Mouse (Mus musculus): ENCODE data around the gene Gm266. TPM values are rescaled to one million over a fixed set of nuclear protein-coding genes. Genes with fewer than 3 reads are reported as not detected.
"Not testable (repeated sequence)": the region's sequence is repeated elsewhere in the genome, so short reads cannot be mapped to it uniquely, and the experiment has no call there.

Gene Gm266
- polyA plus RNA-seq, 1 experiment, result not detected

- WGBS, result 98% methylated on average over 9 of the region's 9 CpGs
- no peak for TF ChIP-seq POLR2A (IDR thresholded peaks at IDR 0.05; ENCODE audit: insufficient read depth, low read depth, low read length)
Measured at GRCm38 (mm10) chr12:111518391-111518790, 32.8 kb upstream of the Gm266 start.

GRCm38 (mm10) chr12:111517901-111518300, 32.3 kb upstream of the Gm266 start:
- WGBS, result 76% methylated on average over 4 of the region's 4 CpGs
- Histone ChIP-seq H3K4me3 (ENCODE audit: insufficient read depth, low read depth, low read length) (no peak overlapping the region), H3K4me1 (ENCODE audit: control insufficient read depth, insufficient read depth, low read length) (0 out of 2 replicates have a peak, but pooled peaks cover 13% of the 10 kb centered on the region), H3K27ac (ENCODE audit: insufficient read depth, low read depth, low read length) (no peak overlapping the region)
- TF ChIP-seq CTCF (IDR thresholded peaks at IDR 0.05; ENCODE audit: insufficient read depth, low read depth, low read length) (no peak), POLR2A (IDR thresholded peaks at IDR 0.05; ENCODE audit: insufficient read depth, low read depth, low read length) (no peak)

More at GRCm38 (mm10) chr12:111518391-111518790, 32.8 kb upstream of the Gm266 start:
- Histone ChIP-seq H3K4me3 (ENCODE audit: insufficient read depth, low read depth, low read length) (no peak overlapping the region), H3K4me1 (ENCODE audit: control insufficient read depth, insufficient read depth, low read length) (0 out of 2 replicates have a peak, but pooled peaks cover 13% of the 10 kb centered on the region), H3K27ac (ENCODE audit: insufficient read depth, low read depth, low read length) (no peak overlapping the region)

- no peak for TF ChIP-seq CTCF (IDR thresholded peaks at IDR 0.05; ENCODE audit: insufficient read depth, low read depth, low read length)
- no peak for TF ChIP-seq POLR2A (IDR thresholded peaks at IDR 0.05; ENCODE audit: insufficient read depth, low read depth, low read length)
- WGBS, result 80% methylated on average over 6 of the region's 6 CpGs
- Histone ChIP-seq H3K4me3 (ENCODE audit: insufficient read depth, low read depth, low read length) (no peak overlapping the region), H3K4me1 (ENCODE audit: control insufficient read depth, insufficient read depth, low read length) (0 out of 2 replicates have a peak, but pooled peaks cover 13% of the 10 kb centered on the region), H3K27ac (ENCODE audit: insufficient read depth, low read depth, low read length) (no peak overlapping the region)
Measured at GRCm38 (mm10) chr12:111516826-111517225, 31.2 kb upstream of the Gm266 start.

- TF ChIP-seq CTCF (IDR thresholded peaks at IDR 0.05; ENCODE audit: insufficient read depth, low read depth, low read length) (no peak), POLR2A (IDR thresholded peaks at IDR 0.05; ENCODE audit: insufficient read depth, low read depth, low read length) (no peak)
- Histone ChIP-seq H3K4me3 (ENCODE audit: insufficient read depth, low read depth, low read length) (no peak overlapping the region), H3K27ac (ENCODE audit: insufficient read depth, low read depth, low read length) (no peak overlapping the region), H3K4me1 (ENCODE audit: control insufficient read depth, insufficient read depth, low read length) (0 out of 2 replicates have a peak, but pooled peaks cover 13% of the 10 kb centered on the region)
- 96% methylated on average over 5 of the region's 5 CpGs for WGBS
Measured at GRCm38 (mm10) chr12:111515920-111516319, 30.3 kb upstream of the Gm266 start.

GRCm38 (mm10) chr12:111514874-111515649, 29.4 kb upstream of the Gm266 start:
- TF ChIP-seq CTCF (IDR thresholded peaks at IDR 0.05; ENCODE audit: insufficient read depth, low read depth, low read length) (no peak), POLR2A (IDR thresholded peaks at IDR 0.05; ENCODE audit: insufficient read depth, low read depth, low read length) (no peak)
- Histone ChIP-seq H3K27ac (ENCODE audit: insufficient read depth, low read depth, low read length) (no peak overlapping the region), H3K4me1 (ENCODE audit: control insufficient read depth, insufficient read depth, low read length) (0 out of 2 replicates have a peak, but pooled peaks cover 13% of the 10 kb centered on the region), H3K4me3 (ENCODE audit: insufficient read depth, low read depth, low read length) (no peak overlapping the region)
- WGBS, result 62% methylated on average over 7 of the region's 7 CpGs

- Histone ChIP-seq H3K27ac (ENCODE audit: insufficient read depth, low read depth, low read length) (peak overlapping the region; percentile 12; the same call in 1 of the 2 replicates), H3K4me3 (ENCODE audit: insufficient read depth, low read depth, low read length) (no peak overlapping the region), H3K4me1 (ENCODE audit: control insufficient read depth, insufficient read depth, low read length) (0 out of 2 replicates have a peak, but pooled peaks cover 10% of the 10 kb centered on the region)
- TF ChIP-seq CTCF (IDR thresholded peaks at IDR 0.05; ENCODE audit: insufficient read depth, low read depth, low read length) (no peak), POLR2A (IDR thresholded peaks at IDR 0.05; ENCODE audit: insufficient read depth, low read depth, low read length) (no peak)
- WGBS, result 63% methylated on average over 7 of the region's 7 CpGs
Measured at GRCm38 (mm10) chr12:111514231-111514792, 28.7 kb upstream of the Gm266 start.

DNA sequence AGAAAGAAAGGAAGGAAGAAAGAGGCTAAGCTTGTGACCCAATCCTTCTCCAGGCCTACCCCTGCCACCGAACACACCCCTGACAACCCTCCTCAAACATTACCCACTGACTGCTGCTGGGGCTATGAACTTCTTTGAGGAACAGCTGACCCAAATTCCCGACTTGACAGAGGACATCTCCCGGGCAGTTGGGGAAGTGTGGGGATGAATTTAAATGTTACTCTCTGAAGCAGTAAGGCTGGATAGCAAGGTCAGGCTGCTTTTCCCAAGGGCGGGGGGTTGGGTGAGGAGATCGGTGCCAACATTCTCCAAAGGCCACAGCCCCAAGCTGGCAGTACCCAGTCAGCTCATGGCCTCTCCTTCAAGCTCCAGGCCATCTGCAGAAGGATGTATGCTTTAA, 28.1 kb upstream of the Gm266 start:
- WGBS, result 52% methylated on average over 5 of the region's 5 CpGs
- no peak overlapping the region for H3K4me3 ChIP-seq (ENCODE audit: insufficient read depth, low read depth, low read length)
- no peak for TF ChIP-seq POLR2A (IDR thresholded peaks at IDR 0.05; ENCODE audit: insufficient read depth, low read depth, low read length)
- TF ChIP-seq CTCF (IDR thresholded peaks at IDR 0.05; ENCODE audit: insufficient read depth, low read depth, low read length), result no peak
- no peak overlapping the region for H3K27ac ChIP-seq (ENCODE audit: insufficient read depth, low read depth, low read length)
- H3K4me1 ChIP-seq (ENCODE audit: control insufficient read depth, insufficient read depth, low read length), result 0 out of 2 replicates have a peak, but pooled peaks cover 10% of the 10 kb centered on the region

GRCm38 (mm10) chr12:111512572-111513063, 27.0 kb upstream of the Gm266 start:
- TF ChIP-seq POLR2A (IDR thresholded peaks at IDR 0.05; ENCODE audit: insufficient read depth, low read depth, low read length), result no peak
- TF ChIP-seq CTCF (IDR thresholded peaks at IDR 0.05; ENCODE audit: insufficient read depth, low read depth, low read length), result no peak
- H3K27ac ChIP-seq (ENCODE audit: insufficient read depth, low read depth, low read length), result no peak overlapping the region
- WGBS, result 92% methylated on average over 12 of the region's 12 CpGs

DNA sequence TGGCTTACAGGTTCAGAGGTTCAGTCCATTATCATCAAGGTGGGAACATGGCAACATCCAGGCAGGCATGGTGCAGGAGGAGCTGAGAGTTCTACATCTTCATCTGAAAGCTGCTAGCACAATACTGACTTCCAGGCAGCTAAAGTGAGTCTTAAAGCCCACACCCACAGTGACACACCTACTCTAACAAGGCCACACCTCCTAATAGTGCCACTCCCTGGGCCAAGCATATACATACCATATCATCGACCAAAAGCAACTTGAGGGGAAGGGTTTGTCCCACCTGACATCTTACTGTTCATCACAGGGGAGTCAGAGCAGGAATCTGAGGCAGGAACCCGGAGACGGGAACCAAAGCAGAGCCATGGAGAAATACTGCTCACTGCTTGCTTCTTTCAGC, 22.8 kb upstream of the Gm266 start:
- 0 out of 2 replicates have a peak, but pooled peaks cover 10% of the 10 kb centered on the region for H3K4me1 ChIP-seq (ENCODE audit: control insufficient read depth, insufficient read depth, low read length)
- H3K27ac ChIP-seq (ENCODE audit: insufficient read depth, low read depth, low read length); H3K4me3 ChIP-seq (ENCODE audit: insufficient read depth, low read depth, low read length): not testable (repeated sequence)
- 82% methylated on average over 3 of the region's 3 CpGs for WGBS

More at GRCm38 (mm10) chr12:111512572-111513063, 27.0 kb upstream of the Gm266 start:
- Histone ChIP-seq H3K4me1 (ENCODE audit: control insufficient read depth, insufficient read depth, low read length) (0 out of 2 replicates have a peak, but pooled peaks cover 10% of the 10 kb centered on the region), H3K4me3 (ENCODE audit: insufficient read depth, low read depth, low read length) (no peak overlapping the region)

All from olfactory bulb, adult 2 months (tissue).